Mouse (Mus musculus): Measurements from ENCODE around the gene Gm11397. TPM values are rescaled to one million over a fixed set of nuclear protein-coding genes. Genes with fewer than 3 reads are reported as not detected.
"Not testable (repeated sequence)": the region's sequence is repeated elsewhere in the genome, so short reads cannot be mapped to it uniquely, and the experiment has no call there.

The Gm11397 gene
- total RNA-seq (2021): not detected
- long read RNA-seq, experiment 1: 0 reads
- long read RNA-seq, experiment 2: 0 reads

GRCm38 (mm10) chr13:33395461-33395860 is at the start of gene Gm11397:
TSS of gene Gm11397 (plus strand) at chr13:33395761.
- not testable (repeated sequence) for DNase-seq

- DNase-seq: not testable (repeated sequence)
Observed at GRCm38 (mm10) chr13:33356666-33357065, 38.9 kb upstream of the Gm11397 start.

- not testable (repeated sequence) for DNase-seq
Observed at GRCm38 (mm10) chr13:33432714-33433113, 37.2 kb downstream of the Gm11397 start.

Other genes starting within 250 kb of the Gm11397 start
- gene Serpinb9c, start 236.0 kb upstream of the Gm11397 start, total RNA-seq (2021): not detected
- gene Serpinb9d, start 202.8 kb upstream of the Gm11397 start, total RNA-seq (2021): not detected
- gene Serpinb9e, start 146.1 kb upstream of the Gm11397 start, total RNA-seq (2021): not detected
- gene Serpinb9f, start 71.7 kb upstream of the Gm11397 start, total RNA-seq (2021): not detected
- not detected for gene Serpinb9g, start 89.0 kb downstream of the Gm11397 start, total RNA-seq (2021)

Data from gastrocnemius, postnatal 10 days (tissue).